Mouse (Mus musculus) heart, adult 8-10 months (tissue): ENCODE measurements around the gene Tchp. TPM values are rescaled to one million over a fixed set of nuclear protein-coding genes. Genes with fewer than 3 reads are reported as not detected.

Experiments
- DNase-seq: peaks from one replicate; pipeline ENCODE4 v3.0.0; 2022; ENCODE audit warnings: low spot score
- total RNA-seq, 4 experiments: library from RNA; stranded (reverse); gene quantifications; 2 replicates each; pipeline ENCODE4 v1.2.4; 2022

The Tchp gene
- total RNA-seq, 4 experiments from 2014 or later, result 4.2 to 5.0 (median 4.9) TPM

DNA sequence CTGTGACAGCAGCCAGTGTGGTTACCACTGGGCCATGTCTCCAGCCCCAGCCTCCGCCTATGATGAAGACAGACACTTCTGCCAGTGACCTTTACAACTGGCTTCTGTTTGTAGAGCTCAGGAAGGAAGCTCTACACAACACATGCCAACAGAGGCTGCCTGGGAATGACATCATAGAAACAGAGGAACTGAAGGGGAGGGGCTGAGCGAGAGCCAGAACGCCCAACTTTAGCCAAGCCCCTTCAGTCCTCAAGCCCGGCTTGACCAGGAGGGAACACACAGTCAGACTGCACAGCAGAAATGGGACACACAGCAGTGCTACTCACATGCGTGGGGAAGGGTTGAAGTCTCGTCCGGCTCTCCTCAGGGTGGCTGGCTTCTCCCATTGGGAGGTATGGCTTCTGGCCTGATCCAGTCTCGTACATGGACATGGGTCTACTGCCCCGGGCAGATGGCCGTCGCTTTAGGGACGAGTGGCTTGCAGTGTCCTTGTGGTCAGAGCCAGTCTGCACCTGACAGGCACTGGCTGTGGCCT, 31.2 kb downstream of the Tchp start:
- peak; percentile 82 for DNase-seq

- DNase-seq, result no peak
These were observed 33.0 kb downstream of the Tchp start for GRCm38 (mm10) chr5:114740595-114740994.

DNA sequence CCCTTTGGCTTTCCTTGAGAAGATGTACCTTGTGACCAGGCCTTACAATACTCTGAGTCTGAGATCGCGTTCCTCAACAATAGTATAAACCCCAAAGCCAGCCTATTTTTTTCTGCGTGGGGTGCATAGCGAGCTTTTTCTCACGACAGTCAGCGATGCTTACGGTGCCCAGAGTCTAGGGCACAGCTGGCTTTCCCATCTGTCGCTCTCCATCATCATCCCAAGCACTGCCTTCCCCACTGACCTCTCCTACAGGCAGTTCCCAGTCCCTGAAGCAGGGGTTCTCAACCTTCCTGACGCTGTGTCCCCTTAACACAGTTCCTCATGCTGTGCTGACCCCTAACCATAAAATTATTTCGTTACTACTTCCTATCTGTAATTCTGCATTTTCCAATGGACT, 35.0 kb downstream of the Tchp start:
- DNase-seq, result no peak

DNA sequence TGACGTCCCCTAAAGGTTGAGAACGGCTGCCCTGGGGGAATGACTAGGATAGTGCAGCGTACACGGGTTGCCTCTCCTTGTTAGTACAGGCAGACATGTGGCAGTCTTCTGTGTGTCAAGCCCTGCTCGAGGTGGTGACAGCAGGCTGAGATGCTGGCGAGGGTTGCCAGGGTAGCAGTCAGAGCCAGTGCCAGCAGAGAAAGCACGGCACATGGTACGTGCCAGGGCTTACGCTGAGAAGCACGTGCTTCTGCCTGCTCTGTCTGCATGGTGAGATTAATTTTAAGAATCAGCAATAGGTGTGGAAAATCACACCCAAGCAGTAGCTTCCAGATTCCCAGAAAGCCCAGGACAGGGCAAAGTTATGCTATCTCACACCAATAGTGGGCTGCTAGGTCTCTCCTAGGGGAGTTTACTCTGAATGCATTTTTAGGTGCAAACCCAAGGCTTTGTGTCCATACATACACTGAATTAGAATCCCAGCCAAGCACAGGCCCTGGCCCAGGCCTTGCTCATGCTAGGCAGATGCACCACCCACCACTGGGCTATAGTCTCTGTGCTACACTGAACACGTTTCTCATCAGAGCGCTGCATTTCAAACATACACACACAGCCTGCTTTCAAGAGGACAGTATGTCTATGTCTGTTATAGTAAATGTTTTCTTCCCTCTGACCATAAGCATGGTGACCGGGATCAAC, 35.6 kb downstream of the Tchp start:
- DNase-seq, result peak; percentile 50

DNA sequence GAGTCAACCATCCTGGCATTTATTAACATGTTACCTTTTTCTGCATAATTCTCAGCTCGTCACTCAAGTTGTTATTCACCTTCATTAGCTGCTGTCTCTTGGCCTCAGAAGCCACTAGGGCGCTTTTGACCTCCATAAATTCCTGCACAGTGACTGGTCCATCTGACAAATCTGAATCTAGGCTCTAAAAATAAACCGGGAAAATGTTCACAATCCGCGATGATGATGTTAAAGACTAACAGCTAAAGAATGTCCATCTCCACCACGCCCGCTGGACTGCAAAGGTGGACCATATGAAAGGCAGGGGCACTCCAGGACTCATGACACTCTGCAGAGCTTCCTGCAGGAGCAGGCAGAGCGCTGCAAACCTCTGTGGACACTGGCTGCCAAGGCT, 36.1 kb downstream of the Tchp start:
- no peak for DNase-seq

GRCm38 (mm10) chr5:114745581-114745980, 38.0 kb downstream of the Tchp start:
- no peak for DNase-seq

- no peak for DNase-seq
These were observed 39.3 kb downstream of the Tchp start for GRCm38 (mm10) chr5:114746886-114747285.

DNA sequence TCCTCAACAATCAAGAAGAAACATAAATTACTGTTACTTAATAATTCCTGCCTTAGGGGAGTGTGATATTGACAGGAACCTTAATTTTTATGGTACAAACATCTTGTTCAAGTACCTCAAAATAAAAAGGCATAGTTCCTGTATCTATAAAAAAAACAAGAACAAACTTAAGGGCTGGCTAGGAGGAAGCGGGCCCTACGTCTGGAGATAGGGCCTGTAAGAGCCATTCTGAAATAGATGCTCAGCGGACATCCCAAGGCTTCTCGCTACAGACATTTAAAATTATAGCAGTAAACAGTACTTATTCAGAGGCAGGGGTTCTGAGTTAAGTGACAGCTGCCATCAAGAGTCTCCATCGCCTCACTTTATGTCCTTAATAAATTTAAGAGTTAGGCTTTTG, 40.0 kb downstream of the Tchp start:
- no peak for DNase-seq

DNA sequence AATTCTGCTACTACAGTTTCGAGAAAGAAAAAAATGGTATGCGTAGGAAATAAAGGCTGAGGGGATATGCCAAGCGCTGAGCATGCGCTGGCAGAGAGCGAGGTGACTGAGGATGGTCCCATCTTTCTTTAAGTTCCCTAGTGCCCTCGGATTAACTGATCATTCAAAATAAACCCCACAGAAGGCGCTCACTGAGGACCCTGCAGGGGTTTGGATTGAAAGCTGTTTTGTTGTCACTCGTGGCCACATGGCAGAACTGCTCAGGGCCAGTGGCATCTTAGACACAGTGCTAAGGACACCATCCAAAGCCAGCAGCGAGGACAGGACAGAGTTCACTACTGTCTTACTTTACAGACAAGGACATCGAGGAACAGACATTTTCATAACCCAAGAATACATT, 42.8 kb downstream of the Tchp start:
- DNase-seq, result no peak

DNA sequence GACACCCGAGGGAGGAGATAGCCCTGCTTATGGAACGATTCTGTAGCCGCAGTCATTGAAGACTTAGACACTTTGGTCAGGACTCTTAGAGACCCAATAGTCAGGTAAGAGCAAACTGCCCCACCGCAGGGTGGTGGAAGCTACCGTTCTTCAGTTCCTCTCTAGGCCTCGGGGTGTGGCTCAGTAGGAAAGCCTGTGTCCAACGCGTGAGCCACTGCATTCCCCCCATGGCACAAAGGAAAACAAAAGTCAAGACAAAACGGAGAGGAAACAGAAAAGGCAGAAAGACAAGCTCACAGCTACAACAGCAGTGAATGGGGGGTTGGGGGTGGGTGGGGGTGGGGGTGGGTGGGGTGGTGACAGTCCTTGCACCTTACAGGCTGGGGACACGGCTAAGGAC, 44.8 kb downstream of the Tchp start:
- DNase-seq, result no peak

DNA sequence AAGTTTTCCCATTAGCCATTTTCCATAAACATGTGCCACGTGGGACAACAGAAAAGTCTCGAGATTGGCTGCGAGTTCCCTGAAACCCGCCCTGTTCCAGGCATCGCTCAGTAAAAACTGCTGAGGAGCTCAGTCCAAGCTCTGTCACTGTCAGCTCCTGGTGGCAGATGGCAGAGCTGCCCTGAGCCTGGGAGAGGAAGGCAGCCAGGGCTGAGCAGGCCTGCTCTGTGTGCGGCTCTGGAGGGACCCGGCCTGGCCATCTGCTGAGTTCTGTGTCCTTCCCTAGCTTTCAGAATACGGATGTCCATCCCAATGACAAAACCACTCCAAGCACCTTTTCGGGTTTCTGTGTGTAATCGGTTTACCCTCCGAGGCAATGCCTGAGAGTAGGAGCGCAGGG, 45.8 kb downstream of the Tchp start:
- DNase-seq, result no peak

DNA sequence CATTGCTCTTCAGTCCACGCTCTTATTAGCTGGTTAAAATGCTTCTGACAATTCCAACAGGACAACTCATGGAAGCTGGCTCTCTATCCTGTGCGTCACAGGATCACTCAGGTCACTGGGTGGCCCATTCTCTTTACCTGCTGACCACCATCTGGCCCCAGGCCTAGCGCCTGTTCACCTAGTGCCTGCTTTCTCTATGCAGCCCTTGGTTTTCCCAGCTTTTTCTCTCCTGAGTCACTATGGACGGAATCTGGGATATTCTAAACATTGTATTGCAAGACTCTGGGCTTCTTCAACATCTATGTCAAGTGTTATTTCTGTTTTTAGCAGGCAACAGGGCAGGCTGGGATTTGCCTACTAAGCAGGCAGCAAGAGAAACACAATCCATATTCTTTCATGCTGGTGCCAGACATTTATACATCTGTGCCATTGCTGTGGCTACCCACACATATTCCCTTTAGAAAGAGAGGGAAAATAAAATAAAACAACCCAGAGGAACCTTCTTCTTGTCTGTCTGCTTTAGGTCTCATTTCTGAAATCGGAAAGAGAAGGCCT, 52.1 kb downstream of the Tchp start:
- no peak for DNase-seq

DNA sequence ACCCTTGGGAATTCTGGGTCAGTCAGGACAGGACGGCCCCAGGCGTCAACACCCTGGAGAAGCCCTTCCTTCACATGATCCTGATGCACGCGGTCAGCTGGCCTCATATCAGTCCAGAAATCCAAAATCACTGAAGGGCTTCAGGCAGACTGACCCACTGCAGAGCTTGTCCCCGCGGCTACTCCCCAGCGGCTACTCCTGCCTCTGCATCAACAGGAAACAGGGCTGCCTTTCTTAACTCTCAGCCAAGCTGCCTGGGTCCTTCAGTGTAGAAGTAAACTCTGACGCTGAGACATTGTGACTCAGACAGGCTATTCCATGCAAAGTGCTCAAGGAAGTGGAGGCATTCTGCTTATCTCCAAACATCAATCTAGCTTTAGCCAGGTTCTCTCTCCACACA, 54.4 kb downstream of the Tchp start:
- peak; percentile 38 for DNase-seq

- DNase-seq, result no peak
These were observed 57.5 kb downstream of the Tchp start for GRCm38 (mm10) chr5:114764812-114765735.

DNA sequence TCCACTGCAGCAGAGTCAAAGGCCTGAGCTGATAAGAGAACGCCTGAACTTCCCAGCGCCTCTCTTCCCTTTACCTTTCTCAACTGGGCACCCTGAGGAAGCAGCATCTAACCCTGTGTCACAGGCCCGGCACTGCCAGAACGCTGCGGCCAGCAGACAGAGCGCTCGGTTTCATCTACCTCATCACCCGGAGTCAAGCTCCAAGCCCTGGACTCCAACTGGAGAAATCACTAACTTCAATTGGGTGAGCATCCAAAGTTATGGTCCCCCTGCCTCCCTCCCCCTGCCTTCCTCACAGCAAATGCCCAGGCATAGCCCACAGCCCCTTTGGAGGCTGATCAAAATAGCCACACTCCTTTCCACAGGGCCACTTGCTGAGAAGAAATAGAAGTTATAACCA, 59.1 kb downstream of the Tchp start:
- DNase-seq, result no peak

GRCm38 (mm10) chr5:114767185-114767584, 59.6 kb downstream of the Tchp start:
- DNase-seq, result no peak

DNA sequence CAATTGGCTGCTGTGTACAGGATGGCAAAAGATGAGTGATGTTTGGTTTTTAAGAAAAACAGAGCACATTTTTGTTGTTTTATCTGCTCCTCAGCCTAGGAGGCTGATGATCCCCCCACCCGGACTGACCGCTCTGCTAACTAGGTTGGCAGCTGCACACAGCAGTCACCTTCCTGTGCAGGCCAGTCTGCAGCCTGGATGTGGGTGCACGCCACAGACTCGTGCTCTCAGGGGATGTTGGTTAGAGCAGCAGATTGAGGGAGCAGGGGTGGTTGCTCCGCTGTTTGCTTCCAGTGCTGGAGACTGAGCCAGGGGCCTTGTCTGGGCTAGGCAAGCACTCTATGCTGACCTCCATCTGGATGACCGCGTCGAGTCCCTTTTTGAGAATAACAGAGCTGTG, 62.2 kb downstream of the Tchp start:
- DNase-seq, result no peak

DNA sequence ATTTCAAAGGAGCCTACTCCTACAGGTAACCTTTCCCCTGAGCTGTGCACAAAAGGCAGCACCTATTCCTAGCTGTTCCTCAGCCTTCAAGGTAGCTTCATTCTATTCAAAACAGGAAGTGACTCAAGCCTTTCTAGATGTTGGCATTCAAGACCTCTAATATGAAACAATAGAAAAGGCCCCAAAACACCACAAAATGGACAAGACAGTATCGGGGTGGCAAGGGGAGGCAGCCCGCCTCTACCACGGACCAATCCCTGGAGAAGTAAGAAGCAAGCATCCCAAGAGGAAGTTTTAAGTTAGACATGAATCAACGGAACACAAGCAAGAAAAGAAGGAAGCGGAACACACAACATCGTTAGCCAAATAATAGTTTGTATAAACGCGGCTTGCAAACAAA, 64.2 kb downstream of the Tchp start:
- DNase-seq, result peak; percentile 38
